Mouse (Mus musculus) midbrain, embryonic 11.5 days (tissue): ENCODE results near the gene Rnaset2b. TPM values are rescaled to one million over a fixed set of nuclear protein-coding genes. Genes with fewer than 3 reads are reported as not detected.
"Not testable (repeated sequence)": the region's sequence is repeated elsewhere in the genome, so short reads cannot be mapped to it uniquely, and the experiment has no call there.

Experiments
- ATAC-seq: fragments of 200-750 bp; cut with Nextera tagmentation; 2 replicates; pipeline ENCODE4 v1.8.0; 2017; ENCODE audit warnings: moderate TSS enrichment, moderate library complexity; ENCODE audit not compliant: low FRiP score
- DNase-seq: peaks from one replicate; pipeline ENCODE4 v3.0.0; 2015; ENCODE audit warnings: low spot score; ENCODE audit errors: missing footprints
- H3K27ac ChIP-seq: fragments of 300-500 bp; sonication (generic); 2 replicates; pipeline ENCODE4 v1.5.1; 2014; ENCODE audit warnings: low read depth, low read length
- H3K27me3 ChIP-seq: fragments of 300-500 bp; sonication (generic); 2 replicates; pipeline ENCODE4 v1.6.1; 2014; ENCODE audit warnings: mild to moderate bottlenecking, low read length, moderate library complexity, mixed read lengths; ENCODE audit not compliant: control insufficient read depth, insufficient read depth
- H3K36me3 ChIP-seq: fragments of 300-500 bp; sonication (generic); 2 replicates; pipeline ENCODE4 v1.6.1; 2014; ENCODE audit warnings: mild to moderate bottlenecking, low read length, moderate library complexity, mixed read lengths; ENCODE audit not compliant: control insufficient read depth, insufficient read depth
- H3K4me1 ChIP-seq: fragments of 300-500 bp; sonication (generic); 2 replicates; pipeline ENCODE4 v1.6.1; 2014; ENCODE audit warnings: low read length; ENCODE audit not compliant: control insufficient read depth, insufficient read depth
- H3K4me2 ChIP-seq: fragments of 300-500 bp; sonication (generic); 2 replicates; pipeline ENCODE4 v1.6.1; 2014; ENCODE audit warnings: mild to moderate bottlenecking, moderate library complexity
- H3K4me3 ChIP-seq: fragments of 300-500 bp; sonication (generic); 2 replicates; pipeline ENCODE4 v1.5.1; 2014; ENCODE audit warnings: low read depth, low read length
- H3K9ac ChIP-seq: fragments of 300-500 bp; sonication (generic); 2 replicates; pipeline ENCODE4 v1.6.1; 2014; ENCODE audit warnings: low read length
- H3K9me3 ChIP-seq: fragments of 300-500 bp; sonication (generic); 2 replicates; pipeline ENCODE4 v1.6.1; 2016; ENCODE audit warnings: low read length; ENCODE audit not compliant: control insufficient read depth
- WGBS: fragments of 180-500 bp; shearing (Covaris S2); extraction: QIAGEN DNeasy Blood & Tissue Kit; methylation state at CpG from one replicate; pipeline ENCODE4 v1.1.7; 2014; 5-methylcytosine and 5-hydroxymethylcytosine counted together
- polyA plus RNA-seq: library from polyadenylated mRNA; unstranded; fragments of >200 nt; fragmentation: Nextera tagmentation; extraction: Ambion mirVana; gene quantifications from 2 replicates; pipeline ENCODE4 v1.2.1, GENCODE M21; 2014

The Rnaset2b gene
- polyA plus RNA-seq, 1 experiment from 2014 or later = 106 TPM

- H3K9me3 ChIP-seq, H3K4me1 ChIP-seq, DNase-seq, H3K4me3 ChIP-seq, H3K9ac ChIP-seq, H3K27me3 ChIP-seq, ATAC-seq, H3K36me3 ChIP-seq, H3K4me2 ChIP-seq, H3K27ac ChIP-seq: not testable (repeated sequence)
- 57% methylated on average over 3 of the region's 6 CpGs for WGBS
These were observed 60.3 kb downstream of the Rnaset2b start for GRCm38 (mm10) chr17:7030622-7031174.

- not testable (repeated sequence) for H3K9ac ChIP-seq, DNase-seq, H3K9me3 ChIP-seq, H3K4me1 ChIP-seq, H3K4me3 ChIP-seq, H3K27ac ChIP-seq, H3K27me3 ChIP-seq, ATAC-seq, H3K4me2 ChIP-seq, H3K36me3 ChIP-seq
- 58% methylated on average over 3 of the region's 17 CpGs for WGBS
These were observed 63.0 kb downstream of the Rnaset2b start for GRCm38 (mm10) chr17:7033192-7034166.

Other genes with a start within 250 kb of the Rnaset2b start
- gene Ezr, start 187.8 kb upstream of the Rnaset2b start, polyA plus RNA-seq = 47.0 and 51.0 TPM in 2 replicates
- 45.7 and 48.2 TPM in 2 replicates for gene Rsph3b, start 22.0 kb upstream of the Rnaset2b start, polyA plus RNA-seq
- 56.2 and 60.5 TPM in 2 replicates for gene Tagap1, start 9.5 kb upstream of the Rnaset2b start, polyA plus RNA-seq
- 0.15 and 0.44 TPM in 2 replicates for gene Gm49721, start 8.3 kb downstream of the Rnaset2b start, polyA plus RNA-seq
- gene Gm1604a, start 54.9 kb downstream of the Rnaset2b start, polyA plus RNA-seq = not detected in 2 replicates
- 20.2 and 20.8 TPM in 2 replicates for gene Rps6ka2, start 199.5 kb downstream of the Rnaset2b start, polyA plus RNA-seq